Mouse (Mus musculus) E14TG2a.4 (cell line): Measurements from ENCODE around the gene Abl2.

ENCODE experiments used
- CTCF ChIP-seq: conservative IDR thresholded peaks from 2 replicates; pipeline ENCODE4 v1.5.1; 2014; ENCODE audit warnings: low read length
- NANOG ChIP-seq: IDR thresholded peaks from 2 replicates; pipeline ENCODE4 v1.6.1; 2014; ENCODE audit warnings: borderline replicate concordance, low read length, mixed read lengths
- POU5F1 ChIP-seq: IDR thresholded peaks from 2 replicates; pipeline ENCODE4 v1.6.1; 2014; ENCODE audit warnings: low read length, borderline replicate concordance

DNA sequence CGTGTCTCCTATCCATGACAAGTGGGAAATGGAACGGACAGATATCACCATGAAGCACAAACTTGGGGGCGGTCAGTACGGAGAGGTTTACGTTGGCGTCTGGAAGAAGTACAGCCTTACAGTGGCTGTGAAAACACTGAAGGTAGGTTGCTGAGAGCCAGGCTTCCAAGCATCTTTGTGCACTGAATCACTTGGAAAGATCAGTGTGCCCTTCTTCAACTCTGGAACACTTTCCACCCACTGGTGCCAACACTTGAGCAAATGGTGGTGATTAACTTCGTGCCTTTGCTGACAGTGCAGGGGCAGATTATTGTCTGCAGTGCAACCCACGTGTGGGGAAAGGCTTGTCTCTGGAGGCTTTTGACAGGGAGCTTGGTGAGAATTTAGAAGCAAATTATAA lies 71.4 kb downstream of the Abl2 start:
- TF ChIP-seq CTCF (0 out of 2 replicates have a peak, but pooled peaks have one; percentile 11), POU5F1 (no peak), NANOG (no peak)
